11 mouse cellular contexts compared by ENCODE assay signal in the genomic region with DNA sequence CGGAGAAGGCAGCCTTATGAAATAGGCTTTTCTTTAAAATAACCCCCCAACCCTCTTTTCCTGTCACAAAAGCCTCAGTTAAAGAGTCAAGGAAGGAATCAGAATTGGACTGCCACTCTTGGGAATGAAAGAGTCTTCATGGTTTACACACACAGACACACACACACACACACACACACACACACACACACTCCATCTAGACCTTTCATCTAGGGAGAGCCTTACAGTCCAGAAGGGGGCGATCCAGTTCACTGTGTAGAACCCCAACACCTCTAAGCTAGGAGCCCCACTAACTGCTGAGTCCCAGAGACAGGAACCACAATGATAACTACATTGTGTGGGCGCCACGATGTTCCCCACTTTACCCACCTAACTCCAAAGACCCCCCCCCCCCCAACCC. TPM values are rescaled to one million over a fixed set of nuclear protein-coding genes. Genes with fewer than 3 reads are reported as not detected.
DNase-seq lines count a peak whose midpoint lies in the region; ATAC-seq and TF ChIP-seq lines count a peak whose summit lies in the region.
"Had no signal": no experiment of that assay in that cellular context is flagged by ENCODE, and none has a peak within 500 bp of the region (broad histone marks: within the 10 kb centered on the region; RNA-seq: fewer than 3 reads in every experiment).

No protein-coding gene starts in this region.

- no peaks in the 10 kb centered on the region for H3K36me3 ChIP-seq in forebrain, embryonic 10.5 days (replicated peaks)
- H3K36me3 ChIP-seq in forebrain, embryonic 11.5 days (ENCODE audit: control insufficient read depth, insufficient read depth, low read length), result no peaks in the 10 kb centered on the region
- H3K36me3 ChIP-seq in ES-E14 (ENCODE audit: control insufficient read depth, insufficient read depth, low read length, poor library complexity, severe bottlenecking), result no peaks in the 10 kb centered on the region
- no peaks in the 10 kb centered on the region for H3K36me3 ChIP-seq in forebrain, embryonic 12.5 days (replicated peaks)
- no peaks in the 10 kb centered on the region for H3K36me3 ChIP-seq in midbrain, embryonic 14.5 days (ENCODE audit: control insufficient read depth, insufficient read depth, low read length)
- no peaks in the 10 kb centered on the region for H3K36me3 ChIP-seq in liver, embryonic 11.5 days (ENCODE audit: control insufficient read depth, insufficient read depth, low read length)
- H3K36me3 ChIP-seq: limb, embryonic 10.5 days had no signal

- no peak overlapping the region for H3K9ac ChIP-seq in forebrain, embryonic 11.5 days (ENCODE audit: low read length)
- no peak overlapping the region for H3K9ac ChIP-seq in ES-E14 (ENCODE audit: insufficient read depth, low read depth, low read length, poor library complexity, severe bottlenecking)
- H3K9ac ChIP-seq in forebrain, embryonic 12.5 days, result 0 out of 2 replicates have a peak overlapping the region, but pooled peaks have one; percentile 62
- peak overlapping the region; percentile 27; the same call in 1 of the 2 replicates for H3K9ac ChIP-seq in midbrain, embryonic 14.5 days (replicated peaks; ENCODE audit: low read length)
- no peak overlapping the region for H3K9ac ChIP-seq in liver, embryonic 11.5 days (ENCODE audit: low read depth, low read length)

- peaks cover 19% of the 10 kb centered on the region for H3K4me1 ChIP-seq in forebrain, embryonic 10.5 days
- peaks cover 7% of the 10 kb centered on the region for H3K4me1 ChIP-seq in forebrain, embryonic 11.5 days (replicated peaks; ENCODE audit: control insufficient read depth, insufficient read depth, low read length)
- H3K4me1 ChIP-seq in ES-E14 (ENCODE audit: control insufficient read depth in 2 of 2, insufficient read depth in 2 of 2, low read length in 2 of 2, poor library complexity in 1 of 2), result peaks cover 2 to 10% of the 10 kb centered on the region in 2 experiments; a peak in 2 of 4 replicates
- H3K4me1 ChIP-seq in forebrain, embryonic 12.5 days, result peaks cover 20% of the 10 kb centered on the region
- H3K4me1 ChIP-seq in midbrain, embryonic 14.5 days (ENCODE audit: control insufficient read depth, insufficient read depth, low read length), result peaks cover 35% of the 10 kb centered on the region
- 0 out of 2 replicates have a peak, but pooled peaks cover 2% of the 10 kb centered on the region for H3K4me1 ChIP-seq in liver, embryonic 11.5 days (replicated peaks; ENCODE audit: control insufficient read depth, insufficient read depth, low read length)

- no peaks in the 10 kb centered on the region for H3K9me3 ChIP-seq in forebrain, embryonic 10.5 days
- H3K9me3 ChIP-seq in forebrain, embryonic 11.5 days (ENCODE audit: control insufficient read depth, low read length), result no peaks in the 10 kb centered on the region
- H3K9me3 ChIP-seq in ES-E14 (ENCODE audit: control insufficient read depth, insufficient read depth, low read depth, low read length), result no peaks in the 10 kb centered on the region
- H3K9me3 ChIP-seq in forebrain, embryonic 12.5 days, result no peaks in the 10 kb centered on the region
- no peaks in the 10 kb centered on the region for H3K9me3 ChIP-seq in midbrain, embryonic 14.5 days (ENCODE audit: control insufficient read depth, low read length)
- no peaks in the 10 kb centered on the region for H3K9me3 ChIP-seq in liver, embryonic 11.5 days (ENCODE audit: control insufficient read depth, low read length)
- H3K9me3 ChIP-seq: limb, embryonic 10.5 days had no signal

- H3K4me3 ChIP-seq in forebrain, embryonic 10.5 days, result peak overlapping the region; percentile 49; the same call in 1 of the 2 replicates
- H3K4me3 ChIP-seq in forebrain, embryonic 11.5 days (ENCODE audit: low read depth, low read length), result no peak overlapping the region
- H3K4me3 ChIP-seq in ES-E14 (ENCODE audit: insufficient read depth in 1 of 2, low read depth in 1 of 2, low read length in 2 of 2, poor library complexity in 1 of 2, severe bottlenecking in 1 of 2), result peak overlapping the region; percentile 64 to 78; a peak in 3 of 4 replicates
- peak overlapping the region; percentile 51 for H3K4me3 ChIP-seq in forebrain, embryonic 12.5 days (replicated peaks)
- peak overlapping the region; percentile 59 for H3K4me3 ChIP-seq in midbrain, embryonic 14.5 days (replicated peaks; ENCODE audit: low read depth, low read length)
- H3K4me3 ChIP-seq in liver, embryonic 11.5 days (ENCODE audit: low read depth, low read length), result no peak overlapping the region

- ATAC-seq in forebrain, embryonic 11.5 days (replicated peaks; ENCODE audit: low FRiP score), result no peak
- ATAC-seq in forebrain, embryonic 12.5 days (ENCODE audit: low FRiP score), result no peak
- ATAC-seq in midbrain, embryonic 14.5 days (ENCODE audit: low FRiP score, low TSS enrichment), result no peak
- no peak for ATAC-seq in liver, embryonic 11.5 days (replicated peaks; ENCODE audit: low FRiP score)

- H3K27me3 ChIP-seq in forebrain, embryonic 10.5 days (ENCODE audit: poor library complexity, severe bottlenecking), result peaks cover 62% of the 10 kb centered on the region
- H3K27me3 ChIP-seq in forebrain, embryonic 11.5 days (ENCODE audit: control insufficient read depth, insufficient read depth, low read length), result peaks cover 26% of the 10 kb centered on the region
- peaks cover 70% of the 10 kb centered on the region for H3K27me3 ChIP-seq in forebrain, embryonic 12.5 days
- H3K27me3 ChIP-seq in midbrain, embryonic 14.5 days (ENCODE audit: control insufficient read depth, insufficient read depth, low read length), result peaks cover 4% of the 10 kb centered on the region; the same call in 1 of the 2 replicates
- H3K27me3 ChIP-seq in liver, embryonic 11.5 days (replicated peaks; ENCODE audit: control insufficient read depth, insufficient read depth, low read length), result peaks cover 44% of the 10 kb centered on the region

- DNase-seq in forebrain, embryonic 10.5 days (ENCODE audit: extremely low spot score, low spot score), result no peak
- no peak for DNase-seq in forebrain, embryonic 11.5 days (ENCODE audit: low spot score)
- no peak for DNase-seq in ES-E14 (ENCODE audit: low read depth, low spot score)
- DNase-seq in midbrain, embryonic 14.5 days, result peak; percentile 77
- DNase-seq in lung, postnatal 25 days (ENCODE audit: low spot score), result no peak
- no peak for DNase-seq in liver, embryonic 11.5 days (ENCODE audit: low spot score)
- DNase-seq in kidney, adult 18-20 months, result no peak

- H3K27ac ChIP-seq in forebrain, embryonic 10.5 days, result no peak overlapping the region
- no peak overlapping the region for H3K27ac ChIP-seq in forebrain, embryonic 11.5 days (ENCODE audit: low read depth, low read length)
- no peak overlapping the region for H3K27ac ChIP-seq in ES-E14 (ENCODE audit: insufficient read depth, low read depth, low read length, poor library complexity, severe bottlenecking)
- H3K27ac ChIP-seq in forebrain, embryonic 12.5 days, result no peak overlapping the region
- H3K27ac ChIP-seq in midbrain, embryonic 14.5 days (replicated peaks; ENCODE audit: low read depth, low read length), result peak overlapping the region; percentile 88; the same call in 1 of the 2 replicates
- H3K27ac ChIP-seq in liver, embryonic 11.5 days (ENCODE audit: low read depth, low read length), result no peak overlapping the region
- H3K27ac ChIP-seq: limb, embryonic 10.5 days had no signal

- no peak overlapping the region for H3K4me2 ChIP-seq in forebrain, embryonic 11.5 days (ENCODE audit: low read depth, low read length, severe bottlenecking)
- H3K4me2 ChIP-seq in forebrain, embryonic 12.5 days, result peak overlapping the region; percentile 66
- peak overlapping the region; percentile 67 for H3K4me2 ChIP-seq in midbrain, embryonic 14.5 days (ENCODE audit: low read length)
- H3K4me2 ChIP-seq in liver, embryonic 11.5 days, result no peak overlapping the region

- WGBS in forebrain, embryonic 10.5 days, result 2% methylated on average over 4 of the region's 4 CpGs
- WGBS in forebrain, embryonic 11.5 days, result 2% methylated on average over 4 of the region's 4 CpGs
- 2% methylated on average over 4 of the region's 4 CpGs for WGBS in forebrain, embryonic 12.5 days
- WGBS in midbrain, embryonic 14.5 days, result 1% methylated on average over 4 of the region's 4 CpGs
- 4% methylated on average over 4 of the region's 4 CpGs for WGBS in liver, embryonic 11.5 days

- in situ Hi-C loops in ES-E14 (cut with MboI; ENCODE audit: low sequenced_read_pairs in 2 of 2, unreplicated experiment in 2 of 2), result no loop called here

TF ChIP-seq in ES-E14, 5 proteins besides CTCF, POLR2A, EP300 and RAD21:
- no peak for TF ChIP-seq HCFC1 (IDR thresholded peaks at IDR 0.05; ENCODE audit: borderline replicate concordance, insufficient read depth, low read length)
- TF ChIP-seq ZC3H11A (IDR thresholded peaks at IDR 0.05; ENCODE audit: borderline replicate concordance, low read depth, low read length), result no peak
- TF ChIP-seq MAFK (IDR thresholded peaks at IDR 0.05; ENCODE audit: insufficient read depth, low read depth, low read length), result no peak
- no peak for TF ChIP-seq CHD2 (IDR thresholded peaks at IDR 0.05; ENCODE audit: low read depth, low read length)
- TF ChIP-seq ZNF384 (IDR thresholded peaks at IDR 0.05; ENCODE audit: low read depth, low read length), result no peak

RNA-seq across cellular contexts. Expression of a gene that starts 0.7 kb away (rescaled TPM):
- 0.10 and 0.11 TPM in 2 replicates for polyA plus RNA-seq in forebrain, embryonic 10.5 days (2016; fragmentation: Nextera tagmentation; extraction: Ambion mirVana)
- polyA plus RNA-seq in forebrain, embryonic 11.5 days (2014; fragmentation: Nextera tagmentation; extraction: Ambion mirVana), result 0.86 and 1.3 TPM in 2 replicates
- total RNA-seq in ES-E14 (2012; rRNA removed), result 0.48 and 0.62 TPM in 2 replicates
- polyA plus RNA-seq in forebrain, embryonic 12.5 days (2016; fragmentation: Nextera tagmentation; extraction: Ambion mirVana), result 3.5 TPM in 2 replicates
- polyA plus RNA-seq in midbrain, embryonic 14.5 days (2014; fragmentation: Nextera tagmentation; extraction: Ambion mirVana), result 38.5 and 56.7 TPM in 2 replicates
- polyA plus RNA-seq in liver, embryonic 11.5 days (2014; fragmentation: Nextera tagmentation; extraction: Ambion mirVana), result 0.52 and 0.70 TPM in 2 replicates
- total RNA-seq: gastrocnemius, postnatal 36 days had no signal
- polyA plus RNA-seq: C2C12; limb, embryonic 10.5 days had no signal

Comparison
In these comparisons a context has a peak if more than half of its experiments do, and no peak if none do; other contexts are left out.
1. H3K4me3 ChIP-seq: peak in forebrain, embryonic 10.5 days (single experiment), ES-E14 (2 of 2), forebrain, embryonic 12.5 days (single experiment) and midbrain, embryonic 14.5 days (single experiment); none in forebrain, embryonic 11.5 days (single experiment) and liver, embryonic 11.5 days (single experiment).
2. H3K4me2 ChIP-seq: peak in forebrain, embryonic 12.5 days (single experiment) and midbrain, embryonic 14.5 days (single experiment); none in forebrain, embryonic 11.5 days (single experiment) and liver, embryonic 11.5 days (single experiment).
3. H3K9ac ChIP-seq: peak in forebrain, embryonic 12.5 days (single experiment) and midbrain, embryonic 14.5 days (single experiment); none in forebrain, embryonic 11.5 days (single experiment), ES-E14 (single experiment) and liver, embryonic 11.5 days (single experiment).